Mouse (Mus musculus): ENCODE results near the gene Gbp3. TPM values are rescaled to one million over a fixed set of nuclear protein-coding genes. Genes with fewer than 3 reads are reported as not detected.

Gene Gbp3
- 3.3 and 6.3 TPM in 2 replicates for polyA plus RNA-seq (2015; fragmentation: Nextera tagmentation; extraction: Ambion mirVana)

GRCm38 (mm10) chr3:142559632-142560228 is at the start of gene Gbp3:
Gbp3 (plus strand) TSS chr3:142560026.

GRCm38 (mm10) chr3:142530087-142530953 is 29.5 kb upstream of the Gbp3 start, which contains the start of gene Gbp7:
Gbp7 (plus strand) TSS chr3:142530342.

GRCm38 (mm10) chr3:142594547-142594946 is 34.7 kb downstream of the Gbp3 start, which contains the start of gene Gbp2b:
Gbp2b (plus strand) TSS chr3:142594847.

GRCm38 (mm10) chr3:142620111-142620955 is 60.5 kb downstream of the Gbp3 start, which contains the start of gene Gbp2:
Gbp2 (plus strand) TSS chr3:142620602.

Other genes with a start within 250 kb of the Gbp3 start
- 12.0 and 12.1 TPM in 2 replicates for gene Pdlim5, start 164.3 kb upstream of the Gbp3 start, polyA plus RNA-seq (2015; fragmentation: Nextera tagmentation; extraction: Ambion mirVana)
- 0.10 and 0.53 TPM in 2 replicates for gene Gbp5, start 66.0 kb upstream of the Gbp3 start, polyA plus RNA-seq (2015; fragmentation: Nextera tagmentation; extraction: Ambion mirVana)
- gene Gbp7, start 29.7 kb upstream of the Gbp3 start, polyA plus RNA-seq (2015; fragmentation: Nextera tagmentation; extraction: Ambion mirVana) = 7.7 and 10.6 TPM in 2 replicates
- not detected in 2 replicates for gene Gbp2b, start 34.8 kb downstream of the Gbp3 start, polyA plus RNA-seq (2015; fragmentation: Nextera tagmentation; extraction: Ambion mirVana)
- gene Gbp2, start 60.6 kb downstream of the Gbp3 start, polyA plus RNA-seq (2015; fragmentation: Nextera tagmentation; extraction: Ambion mirVana) = 3.1 and 5.4 TPM in 2 replicates
- gene Kyat3, start 141.0 kb downstream of the Gbp3 start, polyA plus RNA-seq (2015; fragmentation: Nextera tagmentation; extraction: Ambion mirVana) = 3.4 and 4.6 TPM in 2 replicates
- 52.2 and 54.7 TPM in 2 replicates for gene Gtf2b, start 205.0 kb downstream of the Gbp3 start, polyA plus RNA-seq (2015; fragmentation: Nextera tagmentation; extraction: Ambion mirVana)